14 mouse cellular contexts compared by ENCODE assay signal in genomic region chr2:35529856-35530255, GRCm38 (mm10). TPM values are rescaled to one million over a fixed set of nuclear protein-coding genes. Genes with fewer than 3 reads are reported as not detected.
DNase-seq lines count a peak whose midpoint lies in the region; ATAC-seq lines count a peak whose summit lies in the region.
"Had no signal": no experiment of that assay in that cellular context is flagged by ENCODE, and none has a peak within 500 bp of the region (broad histone marks: within the 10 kb centered on the region; RNA-seq: fewer than 3 reads in every experiment).

No protein-coding gene starts in this region.

- no peak overlapping the region for H3K4me2 ChIP-seq in forebrain, embryonic 13.5 days
- H3K4me2 ChIP-seq: lung, embryonic 15.5 days; neural tube, embryonic 13.5 days had no signal

- H3K36me3 ChIP-seq in forebrain, embryonic 13.5 days (ENCODE audit: poor library complexity, severe bottlenecking), result no peaks in the 10 kb centered on the region
- H3K36me3 ChIP-seq in forebrain, embryonic 10.5 days (replicated peaks), result no peaks in the 10 kb centered on the region
- H3K36me3 ChIP-seq: lung, embryonic 15.5 days; neural tube, embryonic 13.5 days had no signal

- H3K27me3 ChIP-seq in forebrain, embryonic 13.5 days, result no peaks in the 10 kb centered on the region
- H3K27me3 ChIP-seq in forebrain, embryonic 10.5 days (ENCODE audit: poor library complexity, severe bottlenecking), result no peaks in the 10 kb centered on the region
- H3K27me3 ChIP-seq: lung, embryonic 15.5 days; neural tube, embryonic 13.5 days had no signal

- ATAC-seq in forebrain, embryonic 13.5 days, result peak; percentile 59; the same call in 1 of the 2 replicates
- no peak for ATAC-seq in CD4-positive, CD25-positive, alpha-beta regulatory T cell, adult 4 months
- ATAC-seq: hindbrain, postnatal 0 days; midbrain, embryonic 16.5 days had no signal

- no peak overlapping the region for H3K27ac ChIP-seq in forebrain, embryonic 13.5 days
- H3K27ac ChIP-seq in forebrain, embryonic 10.5 days, result no peak overlapping the region
- H3K27ac ChIP-seq: hindbrain, postnatal 0 days; lung, embryonic 15.5 days; neural tube, embryonic 13.5 days had no signal

- H3K9ac ChIP-seq in forebrain, embryonic 13.5 days, result no peak overlapping the region
- H3K9ac ChIP-seq: lung, embryonic 15.5 days; neural tube, embryonic 13.5 days had no signal

- no peak overlapping the region for H3K4me3 ChIP-seq in forebrain, embryonic 13.5 days
- H3K4me3 ChIP-seq in forebrain, embryonic 10.5 days, result no peak overlapping the region
- H3K4me3 ChIP-seq: lung, embryonic 15.5 days; neural tube, embryonic 13.5 days had no signal

- 81% methylated on average over 4 of the region's 4 CpGs for WGBS in forebrain, embryonic 13.5 days
- 83% methylated on average over 4 of the region's 4 CpGs for WGBS in forebrain, embryonic 10.5 days

- no peak for DNase-seq in forebrain, embryonic 10.5 days (ENCODE audit: extremely low spot score, low spot score)
- peak; percentile 60 for DNase-seq in right cerebral cortex, adult 18-20 months
- no peak for DNase-seq in right cerebral cortex, postnatal 14 days
- DNase-seq in left cerebral cortex, postnatal 25 days (ENCODE audit: low spot score in 2 of 2), result peak; percentile 30 to 82
- no peak for DNase-seq in MN1 (ENCODE audit: low spot score)
- DNase-seq in adrenal gland, postnatal 36 days, result no peak
- DNase-seq: cerebellum, adult 9-11 months; kidney, adult 9 months had no signal

- intact Hi-C loops in left cerebral cortex, postnatal 25 days (cut with DNase I), result no loop called here

- H3K4me1 ChIP-seq in forebrain, embryonic 13.5 days, result peaks cover 10% of the 10 kb centered on the region; the same call in 1 of the 2 replicates
- no peaks in the 10 kb centered on the region for H3K4me1 ChIP-seq in forebrain, embryonic 10.5 days
- H3K4me1 ChIP-seq: lung, embryonic 15.5 days; neural tube, embryonic 13.5 days had no signal

- H3K9me3 ChIP-seq in forebrain, embryonic 13.5 days (replicated peaks), result no peaks in the 10 kb centered on the region
- peaks cover 4% of the 10 kb centered on the region; the same call in 1 of the 2 replicates for H3K9me3 ChIP-seq in forebrain, embryonic 10.5 days
- H3K9me3 ChIP-seq: lung, embryonic 15.5 days; neural tube, embryonic 13.5 days had no signal

RNA-seq across cellular contexts. Expression of gene Dab2ip, which starts 28.2 kb away (rescaled TPM):
- 27.4 and 27.6 TPM in 2 replicates for polyA plus RNA-seq in forebrain, embryonic 13.5 days (2015; fragmentation: Nextera tagmentation; extraction: Ambion mirVana)
- polyA plus RNA-seq in forebrain, embryonic 10.5 days (2016; fragmentation: Nextera tagmentation; extraction: Ambion mirVana), result 22.0 and 23.3 TPM in 2 replicates
- 100 to 1,000 TPM; 143 to 154 TPM for total RNA-seq in left cerebral cortex, postnatal 25 days (2021)
- under 1 TPM; 0.30 to 0.53 TPM for polyA plus RNA-seq in CD4-positive, CD25-positive, alpha-beta regulatory T cell, adult 4 months (2017; shearing (Covaris generic))
- 100 to 1,000 TPM in 1 of 2 experiments, 10 to 100 TPM in 1; 65.0 to 103 TPM for total RNA-seq in adrenal gland, postnatal 36 days (2021)

Comparison
In these comparisons a context has a peak if more than half of its experiments do, and no peak if none do; other contexts are left out.
1. DNase-seq: peak in right cerebral cortex, adult 18-20 months (single experiment) and left cerebral cortex, postnatal 25 days (2 of 2); none in forebrain, embryonic 10.5 days (single experiment), right cerebral cortex, postnatal 14 days (single experiment), MN1 (single experiment) and adrenal gland, postnatal 36 days (0 of 2).
2. RNA of gene Dab2ip, which starts 28.2 kb away (polyA plus RNA-seq): 27.4 to 27.6 TPM in forebrain, embryonic 13.5 days and 22.0 to 23.3 TPM in forebrain, embryonic 10.5 days; 0.30 to 0.53 TPM in CD4-positive, CD25-positive, alpha-beta regulatory T cell, adult 4 months; every median in the first group is over 10 times any median in the second.